Mouse (Mus musculus) embryonic fibroblast, embryonic 13.5 days (primary cell): ENCODE data around the gene Lao1.

Experiments used
- CTCF ChIP-seq: IDR thresholded peaks from 2 replicates; pipeline ENCODE4 v1.5.1; 2011; ENCODE audit warnings: mild to moderate bottlenecking, control low read depth, low read length, moderate library complexity, borderline replicate concordance; ENCODE audit not compliant: insufficient read depth
- POLR2A ChIP-seq: IDR thresholded peaks from 2 replicates; pipeline ENCODE4 v1.6.1; 2011; ENCODE audit warnings: low read depth, mild to moderate bottlenecking, control low read depth, low read length, moderate library complexity

DNA sequence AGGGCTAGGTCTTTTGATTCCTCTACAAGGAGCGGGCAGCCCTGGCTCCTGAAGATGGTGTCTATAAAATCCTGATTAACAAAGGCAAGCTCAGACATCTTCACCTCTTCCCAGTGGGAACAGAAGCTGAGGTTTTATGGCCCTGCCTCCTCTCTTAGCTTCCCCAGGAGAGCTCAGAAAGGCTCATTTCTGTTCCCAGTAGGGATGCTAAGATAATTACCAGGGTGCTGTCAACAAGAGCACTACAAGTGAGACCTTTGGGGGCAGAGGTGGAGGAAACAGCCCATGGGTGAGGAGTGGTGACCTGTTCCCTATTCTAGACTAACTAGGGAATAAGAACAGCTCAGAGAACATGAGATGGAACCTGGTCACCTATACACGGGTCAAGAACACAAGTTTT is 22.9 kb upstream of the Lao1 start, which contains the start of gene Olfr1328:
- TF ChIP-seq CTCF (no peak), POLR2A (no peak)
